Mouse (Mus musculus): Measurements from ENCODE around the gene Babam2. TPM values are rescaled to one million over a fixed set of nuclear protein-coding genes. Genes with fewer than 3 reads are reported as not detected.
A peak's percentile ranks its signal among the peaks of the same experiment; 100 is the strongest.

Gene Babam2
- polyA plus RNA-seq, 1 experiment from 2014 or later = 37.3 TPM

- Histone ChIP-seq H3K9me3 (ENCODE audit: control insufficient read depth, low read length) (no peaks in the 10 kb centered on the region), H3K27ac (replicated peaks in 1 of 2; ENCODE audit: control insufficient read depth in 1 of 2, insufficient read depth in 1 of 2, low read depth in 2 of 2, low read length in 2 of 2) (no peak overlapping the region), H3K27me3 (ENCODE audit: control insufficient read depth, insufficient read depth, low read length) (no peaks in the 10 kb centered on the region), H3K4me1 (ENCODE audit: control insufficient read depth in 2 of 2, insufficient read depth in 2 of 2, low read length in 2 of 2) (peaks cover 8 to 10% of the 10 kb centered on the region in 2 experiments), H3K4me2 (ENCODE audit: low read length) (no peak overlapping the region), H3K9ac (ENCODE audit: low read length) (no peak overlapping the region), H3K4me3 (ENCODE audit: control insufficient read depth in 1 of 2, insufficient read depth in 1 of 2, low read depth in 1 of 2, low read length in 2 of 2) (no peak overlapping the region), H3K36me3 (ENCODE audit: control insufficient read depth, insufficient read depth, low read length) (no peaks in the 10 kb centered on the region)
- WGBS = 62% methylated on average over 7 of the region's 7 CpGs
- ATAC-seq (ENCODE audit: insufficient number of reproducible peaks, insufficient read depth, low FRiP score, low read depth) = no peak
Observed at GRCm38 (mm10) chr5:31905808-31906207, 208.3 kb downstream of the Babam2 start.

DNA sequence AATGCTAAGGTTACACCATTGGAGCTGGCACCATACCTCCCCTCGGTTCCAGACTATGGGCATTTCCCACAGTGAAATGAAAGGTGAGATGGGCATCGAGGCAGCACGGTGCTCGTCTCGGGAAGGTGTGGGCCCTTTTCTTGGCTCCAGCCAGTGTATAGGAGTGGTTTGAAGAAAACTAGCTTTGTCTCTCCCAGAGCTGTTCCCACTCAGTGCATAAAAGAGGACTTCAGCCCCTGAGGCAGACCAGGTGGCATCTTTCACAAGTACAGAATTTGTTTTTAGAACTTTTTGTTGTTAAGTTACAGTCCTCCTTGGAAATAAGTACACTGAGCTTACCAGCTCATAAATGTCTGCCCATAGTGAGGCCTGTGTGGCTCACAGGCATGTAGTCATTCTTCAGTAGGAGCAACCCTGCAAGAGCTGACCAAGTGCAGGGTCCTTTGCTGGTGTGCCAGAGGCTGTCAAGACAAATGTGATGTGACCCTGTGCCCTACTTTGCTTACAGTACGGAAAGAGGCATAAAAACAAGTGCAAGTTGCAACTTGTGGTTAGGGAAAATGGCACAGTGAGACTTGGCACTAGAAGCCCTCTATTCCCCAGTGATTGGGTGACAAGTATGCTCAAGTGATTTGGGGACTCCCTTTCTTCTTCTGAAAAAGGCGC is 208.9 kb downstream of the Babam2 start:
- Histone ChIP-seq H3K36me3 (ENCODE audit: control insufficient read depth, insufficient read depth, low read length) (no peaks in the 10 kb centered on the region), H3K9ac (ENCODE audit: low read length) (no peak overlapping the region), H3K4me2 (ENCODE audit: low read length) (no peak overlapping the region), H3K9me3 (ENCODE audit: control insufficient read depth, low read length) (no peaks in the 10 kb centered on the region), H3K4me1 (ENCODE audit: control insufficient read depth in 2 of 2, insufficient read depth in 2 of 2, low read length in 2 of 2) (peaks cover 8 to 10% of the 10 kb centered on the region in 2 experiments), H3K27ac (replicated peaks in 1 of 2; ENCODE audit: control insufficient read depth in 1 of 2, insufficient read depth in 1 of 2, low read depth in 2 of 2, low read length in 2 of 2) (no peak overlapping the region), H3K27me3 (ENCODE audit: control insufficient read depth, insufficient read depth, low read length) (no peaks in the 10 kb centered on the region), H3K4me3 (ENCODE audit: control insufficient read depth in 1 of 2, insufficient read depth in 1 of 2, low read depth in 1 of 2, low read length in 2 of 2) (no peak overlapping the region)
- WGBS = 83% methylated on average over 7 of the region's 7 CpGs
- no peak for ATAC-seq (ENCODE audit: insufficient number of reproducible peaks, insufficient read depth, low FRiP score, low read depth)

DNA sequence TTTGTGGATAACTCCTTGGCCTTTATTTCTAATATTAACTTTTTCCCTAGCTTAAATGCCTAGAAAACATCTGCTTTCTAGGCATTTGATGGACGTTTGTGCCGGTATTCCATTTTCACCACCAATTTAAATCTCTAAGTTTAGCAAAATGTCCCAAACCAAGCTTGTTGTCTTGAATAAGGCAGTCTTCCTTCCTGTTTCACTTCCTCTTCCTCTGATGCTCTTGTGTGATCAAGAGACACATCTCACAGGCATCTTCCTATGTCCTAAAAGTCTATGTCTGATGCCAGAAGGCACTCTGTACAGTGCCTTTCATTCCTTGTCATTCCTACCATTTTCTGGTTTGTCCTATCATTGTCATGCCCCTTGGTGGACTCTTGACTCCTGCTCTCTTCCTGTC is 210.5 kb downstream of the Babam2 start:
- H3K9me3 ChIP-seq (ENCODE audit: control insufficient read depth, low read length) = no peaks in the 10 kb centered on the region
- no peak overlapping the region for H3K4me2 ChIP-seq (ENCODE audit: low read length)
- WGBS = 84% methylated on average over 2 of the region's 2 CpGs
- no peaks in the 10 kb centered on the region for H3K36me3 ChIP-seq (ENCODE audit: control insufficient read depth, insufficient read depth, low read length)
- no peak overlapping the region for H3K4me3 ChIP-seq (ENCODE audit: control insufficient read depth in 1 of 2, insufficient read depth in 1 of 2, low read depth in 1 of 2, low read length in 2 of 2)
- H3K9ac ChIP-seq (ENCODE audit: low read length) = no peak overlapping the region
- no peak overlapping the region for H3K27ac ChIP-seq (replicated peaks in 1 of 2; ENCODE audit: control insufficient read depth in 1 of 2, insufficient read depth in 1 of 2, low read depth in 2 of 2, low read length in 2 of 2)
- peaks cover 8 to 10% of the 10 kb centered on the region in 2 experiments for H3K4me1 ChIP-seq (ENCODE audit: control insufficient read depth in 2 of 2, insufficient read depth in 2 of 2, low read length in 2 of 2)
- ATAC-seq (ENCODE audit: insufficient number of reproducible peaks, insufficient read depth, low FRiP score, low read depth) = no peak
- H3K27me3 ChIP-seq (ENCODE audit: control insufficient read depth, insufficient read depth, low read length) = no peaks in the 10 kb centered on the region

DNA sequence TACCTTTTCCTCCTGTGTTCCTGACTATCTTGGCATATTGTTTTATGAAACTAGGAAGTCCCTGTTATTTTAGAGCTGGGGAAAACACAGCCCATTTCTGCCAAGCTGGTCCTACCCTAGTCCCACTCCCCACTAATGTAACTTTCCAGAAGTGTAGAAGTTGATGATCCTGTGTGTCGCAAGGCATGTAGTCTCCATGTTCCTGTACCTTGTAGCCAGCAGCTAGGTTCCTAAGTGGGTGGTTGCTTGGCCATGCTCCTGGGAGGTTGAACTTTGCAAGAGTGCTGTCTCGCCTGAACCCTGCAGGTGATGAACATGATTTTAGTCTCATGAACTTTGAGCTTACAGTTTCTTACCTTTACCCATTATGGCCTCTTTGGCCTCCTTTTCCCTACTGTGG is 211.3 kb downstream of the Babam2 start:
- ATAC-seq (ENCODE audit: insufficient number of reproducible peaks, insufficient read depth, low FRiP score, low read depth) = no peak
- Histone ChIP-seq H3K27me3 (ENCODE audit: control insufficient read depth, insufficient read depth, low read length) (no peaks in the 10 kb centered on the region), H3K4me1 (ENCODE audit: control insufficient read depth in 2 of 2, insufficient read depth in 2 of 2, low read length in 2 of 2) (peaks cover 8 to 10% of the 10 kb centered on the region in 2 experiments), H3K27ac (replicated peaks in 1 of 2; ENCODE audit: control insufficient read depth in 1 of 2, insufficient read depth in 1 of 2, low read depth in 2 of 2, low read length in 2 of 2) (no peak overlapping the region), H3K36me3 (ENCODE audit: control insufficient read depth, insufficient read depth, low read length) (no peaks in the 10 kb centered on the region), H3K4me2 (ENCODE audit: low read length) (no peak overlapping the region), H3K9me3 (ENCODE audit: control insufficient read depth, low read length) (no peaks in the 10 kb centered on the region), H3K4me3 (ENCODE audit: control insufficient read depth in 1 of 2, insufficient read depth in 1 of 2, low read depth in 1 of 2, low read length in 2 of 2) (no peak overlapping the region), H3K9ac (ENCODE audit: low read length) (no peak overlapping the region)
- WGBS = 95% methylated on average over 2 of the region's 2 CpGs

DNA sequence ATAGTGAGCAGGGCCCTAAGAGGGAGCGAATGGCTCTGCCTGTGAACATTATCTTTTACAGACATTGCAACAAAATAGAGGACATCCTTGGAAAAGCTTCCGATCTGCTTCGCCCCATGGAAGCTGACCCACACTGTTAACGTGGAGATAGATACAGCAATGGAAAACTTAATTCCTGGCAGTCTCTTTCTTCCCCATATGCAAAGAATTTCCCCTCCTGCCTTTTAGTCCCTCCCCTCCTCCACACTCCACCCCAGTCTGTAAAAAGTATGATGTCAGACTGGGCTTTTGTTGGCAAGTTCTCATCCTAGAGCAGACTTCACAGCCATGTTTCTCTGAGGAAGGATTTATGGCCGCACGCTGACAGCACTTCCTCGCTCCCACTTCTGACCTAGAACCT is 218.8 kb downstream of the Babam2 start:
- H3K9me3 ChIP-seq (ENCODE audit: control insufficient read depth, low read length) = no peaks in the 10 kb centered on the region
- H3K27me3 ChIP-seq (ENCODE audit: control insufficient read depth, insufficient read depth, low read length) = no peaks in the 10 kb centered on the region
- H3K9ac ChIP-seq (ENCODE audit: low read length) = no peak overlapping the region
- ATAC-seq (ENCODE audit: insufficient number of reproducible peaks, insufficient read depth, low FRiP score, low read depth) = peak; percentile 39; the same call in 1 of the 2 replicates
- H3K4me3 ChIP-seq (ENCODE audit: control insufficient read depth in 1 of 2, insufficient read depth in 1 of 2, low read depth in 1 of 2, low read length in 2 of 2) = no peak overlapping the region
- WGBS = 68% methylated on average over 7 of the region's 7 CpGs
- H3K4me2 ChIP-seq (ENCODE audit: low read length) = no peak overlapping the region
- H3K36me3 ChIP-seq (ENCODE audit: control insufficient read depth, insufficient read depth, low read length) = no peaks in the 10 kb centered on the region
- H3K27ac ChIP-seq (replicated peaks in 1 of 2; ENCODE audit: control insufficient read depth in 1 of 2, insufficient read depth in 1 of 2, low read depth in 2 of 2, low read length in 2 of 2) = peak overlapping the region in 1 of 2 experiments; percentile 10; a peak in 1 of 4 replicates
- peaks cover 0 to 3% of the 10 kb centered on the region in 2 experiments; a peak in 3 of 4 replicates for H3K4me1 ChIP-seq (ENCODE audit: control insufficient read depth in 2 of 2, insufficient read depth in 2 of 2, low read length in 2 of 2)

- Histone ChIP-seq H3K9me3 (ENCODE audit: control insufficient read depth, low read length) (no peaks in the 10 kb centered on the region), H3K4me3 (ENCODE audit: control insufficient read depth in 1 of 2, insufficient read depth in 1 of 2, low read depth in 1 of 2, low read length in 2 of 2) (no peak overlapping the region), H3K4me2 (ENCODE audit: low read length) (no peak overlapping the region), H3K27me3 (ENCODE audit: control insufficient read depth, insufficient read depth, low read length) (no peaks in the 10 kb centered on the region), H3K4me1 (ENCODE audit: control insufficient read depth in 2 of 2, insufficient read depth in 2 of 2, low read length in 2 of 2) (peaks cover 0 to 3% of the 10 kb centered on the region in 2 experiments; a peak in 3 of 4 replicates), H3K27ac (replicated peaks in 1 of 2; ENCODE audit: control insufficient read depth in 1 of 2, insufficient read depth in 1 of 2, low read depth in 2 of 2, low read length in 2 of 2) (no peak overlapping the region), H3K9ac (ENCODE audit: low read length) (no peak overlapping the region), H3K36me3 (ENCODE audit: control insufficient read depth, insufficient read depth, low read length) (no peaks in the 10 kb centered on the region)
- 88% methylated on average over 4 of the region's 4 CpGs for WGBS
- no peak for ATAC-seq (ENCODE audit: insufficient number of reproducible peaks, insufficient read depth, low FRiP score, low read depth)
Observed at GRCm38 (mm10) chr5:31918566-31918965, 221.1 kb downstream of the Babam2 start.

GRCm38 (mm10) chr5:31920129-31920528 is 222.6 kb downstream of the Babam2 start:
- ATAC-seq (ENCODE audit: insufficient number of reproducible peaks, insufficient read depth, low FRiP score, low read depth) = no peak

DNA sequence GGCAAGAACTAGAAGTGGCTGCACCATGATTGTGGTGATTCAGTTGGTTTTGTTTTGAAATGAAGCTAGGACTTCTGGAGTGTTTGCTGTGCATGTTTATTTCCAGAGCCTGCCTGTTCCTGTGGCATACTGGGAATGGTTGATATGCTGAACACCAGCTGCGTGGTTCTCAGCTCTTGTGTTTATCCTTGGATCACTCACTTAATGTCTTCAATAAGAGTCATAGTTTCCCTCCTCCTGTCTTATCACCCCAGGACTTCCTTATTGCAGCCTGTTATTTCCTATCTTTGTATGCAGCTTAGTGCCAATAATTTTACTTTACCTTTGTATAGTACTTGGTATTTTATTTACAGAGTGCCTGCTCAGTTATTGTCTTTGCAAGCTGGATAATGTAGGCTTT is 223.4 kb downstream of the Babam2 start:
- peak overlapping the region in 1 of 2 experiments; percentile 3; a peak in 1 of 4 replicates for H3K27ac ChIP-seq (replicated peaks in 1 of 2; ENCODE audit: control insufficient read depth in 1 of 2, insufficient read depth in 1 of 2, low read depth in 2 of 2, low read length in 2 of 2)
- H3K4me1 ChIP-seq (ENCODE audit: control insufficient read depth in 2 of 2, insufficient read depth in 2 of 2, low read length in 2 of 2) = peaks cover 0 to 3% of the 10 kb centered on the region in 2 experiments; a peak in 3 of 4 replicates

More at GRCm38 (mm10) chr5:31920129-31920528, 222.6 kb downstream of the Babam2 start:
- H3K4me1 ChIP-seq (ENCODE audit: control insufficient read depth in 2 of 2, insufficient read depth in 2 of 2, low read length in 2 of 2) = peaks cover 0 to 3% of the 10 kb centered on the region in 2 experiments; a peak in 3 of 4 replicates
- H3K9me3 ChIP-seq (ENCODE audit: control insufficient read depth, low read length) = no peaks in the 10 kb centered on the region
- no peaks in the 10 kb centered on the region for H3K27me3 ChIP-seq (ENCODE audit: control insufficient read depth, insufficient read depth, low read length)
- H3K27ac ChIP-seq (replicated peaks in 1 of 2; ENCODE audit: control insufficient read depth in 1 of 2, insufficient read depth in 1 of 2, low read depth in 2 of 2, low read length in 2 of 2) = no peak overlapping the region
- no peak overlapping the region for H3K4me2 ChIP-seq (ENCODE audit: low read length)
- H3K4me3 ChIP-seq (ENCODE audit: control insufficient read depth in 1 of 2, insufficient read depth in 1 of 2, low read depth in 1 of 2, low read length in 2 of 2) = no peak overlapping the region
- H3K9ac ChIP-seq (ENCODE audit: low read length) = no peak overlapping the region
- no peaks in the 10 kb centered on the region for H3K36me3 ChIP-seq (ENCODE audit: control insufficient read depth, insufficient read depth, low read length)

More for the DNA sequence above, 223.4 kb downstream of the Babam2 start:
- 53% methylated on average over 1 of the region's 1 CpGs for WGBS
- no peaks in the 10 kb centered on the region for H3K9me3 ChIP-seq (ENCODE audit: control insufficient read depth, low read length)
- H3K36me3 ChIP-seq (ENCODE audit: control insufficient read depth, insufficient read depth, low read length) = no peaks in the 10 kb centered on the region
- H3K9ac ChIP-seq (ENCODE audit: low read length) = no peak overlapping the region
- no peak overlapping the region for H3K4me3 ChIP-seq (ENCODE audit: control insufficient read depth in 1 of 2, insufficient read depth in 1 of 2, low read depth in 1 of 2, low read length in 2 of 2)
- no peak for ATAC-seq (ENCODE audit: insufficient number of reproducible peaks, insufficient read depth, low FRiP score, low read depth)
- H3K4me2 ChIP-seq (ENCODE audit: low read length) = no peak overlapping the region
- no peaks in the 10 kb centered on the region for H3K27me3 ChIP-seq (ENCODE audit: control insufficient read depth, insufficient read depth, low read length)

Measured in heart, embryonic 14.5 days (tissue).